Mouse (Mus musculus) erythroblast, embryonic 14.5 days (primary cell): ENCODE measurements around the gene Trak1.

Experiments used
- GATA1 ChIP-seq: IDR thresholded peaks from 2 replicates; pipeline ENCODE4 v1.6.1; 2012; ENCODE audit warnings: low read length, inconsistent platforms, mixed read lengths
- TAL1 ChIP-seq: IDR thresholded peaks from 3 replicates; pipeline ENCODE4 v1.6.1; 2012; ENCODE audit warnings: low read length, inconsistent platforms, mixed read lengths

GRCm38 (mm10) chr9:121305456-121305855, 8.2 kb downstream of the Trak1 start:
- no peak for TF ChIP-seq GATA1
- TF ChIP-seq TAL1, result no peak
